Comparison of ENCODE assay signal across 16 mouse cellular contexts in genomic region chr8:88371522-88371921, GRCm38 (mm10).
"Had no signal": no experiment of that assay in that cellular context is flagged by ENCODE, and none has a peak within 500 bp of the region (broad histone marks: within the 10 kb centered on the region; RNA-seq: fewer than 3 reads in every experiment).

No protein-coding gene starts in this region.

- DNase-seq: gastrocnemius, postnatal 14 days; gastrocnemius, postnatal 36 days; heart, adult 18-20 months; heart, postnatal 10 days; heart, postnatal 4 days; kidney, adult 18-20 months; kidney, adult 8-10 months; kidney, postnatal 10 days; kidney, postnatal 25 days; kidney, postnatal 4 days; left cerebral cortex, postnatal 4 days had no signal

- ATAC-seq: hindbrain, embryonic 16.5 days; inflammation-experienced regulatory T-cells, adult 6 months; intestine, embryonic 15.5 days; intestine, postnatal 0 days; liver, embryonic 12.5 days had no signal
